Mouse (Mus musculus): ENCODE measurements at regions not wholly inside any gene's neighbourhood (a gene's known extent, or its start where the extent isn't known, plus 50 kb on each side); places are given as distances from the start of the nearest gene placed in this dataset.

DNA sequence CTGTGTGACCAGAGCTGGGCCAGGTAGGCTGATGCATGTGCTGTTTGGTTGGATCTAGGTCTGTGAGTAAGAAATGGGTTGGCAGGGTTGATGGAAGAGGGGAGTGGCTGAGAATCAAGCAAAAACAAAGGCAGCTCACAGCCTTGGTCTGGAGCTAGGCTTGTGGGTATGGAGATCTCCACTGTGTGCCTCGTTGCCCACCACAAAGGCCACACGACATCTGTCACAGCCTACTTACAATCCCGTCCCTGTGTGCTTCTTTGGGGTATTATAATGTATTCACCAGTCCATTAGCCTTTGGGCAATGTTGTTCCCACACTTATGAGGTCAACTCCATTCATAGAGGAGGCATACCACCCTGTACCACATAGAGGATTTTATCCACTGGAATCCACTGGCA lies 229.6 kb upstream of the Hs6st1 start:
- no peak overlapping the region for H3K27ac ChIP-seq (ENCODE audit: low read length)
- no peak overlapping the region for H3K4me3 ChIP-seq (ENCODE audit: low read depth, low read length)
- TF ChIP-seq CTCF (IDR thresholded peaks at IDR 0.05): no peak
- no peak for TF ChIP-seq EP300 (IDR thresholded peaks at IDR 0.05)
- DNase-seq (ENCODE audit: low spot score): no peak
- no peak overlapping the region for H3K4me2 ChIP-seq (replicated peaks; ENCODE audit: low read depth, low read length)
- WGBS: 91% methylated on average over 3 of the region's 3 CpGs
- H3K36me3 ChIP-seq (ENCODE audit: insufficient read depth, low read length): no peaks in the 10 kb centered on the region
- H3K9ac ChIP-seq (replicated peaks; ENCODE audit: low read depth): no peak overlapping the region
- H3K27me3 ChIP-seq (replicated peaks; ENCODE audit: insufficient read depth, low read length): no peaks in the 10 kb centered on the region
- H3K9me3 ChIP-seq (ENCODE audit: low read length): no peaks in the 10 kb centered on the region; the same call in 1 of the 2 replicates
- no peaks in the 10 kb centered on the region for H3K4me1 ChIP-seq (ENCODE audit: insufficient read depth, low read depth, low read length)
- ATAC-seq: no peak

DNA sequence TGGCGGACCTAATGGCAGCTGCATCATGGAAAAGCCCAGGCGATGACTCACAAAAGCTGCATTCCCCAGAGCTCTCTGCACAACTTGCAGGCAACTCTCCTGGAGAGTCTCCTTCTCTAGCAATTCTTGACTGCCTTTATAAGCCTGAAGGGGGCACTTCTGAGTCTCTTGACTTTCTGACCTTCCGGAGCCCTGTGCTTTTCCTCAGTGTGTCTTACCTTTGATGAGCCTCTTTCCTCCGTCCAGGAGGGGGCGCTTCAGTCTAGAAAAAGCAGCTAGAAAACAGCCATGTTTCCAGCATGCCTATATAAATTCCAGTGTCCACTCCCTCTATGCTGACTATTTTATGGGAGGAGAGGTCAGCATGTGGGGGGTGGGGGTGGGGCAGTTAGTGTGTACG lies 228.8 kb upstream of the Hs6st1 start:
- no peak overlapping the region for H3K4me3 ChIP-seq (ENCODE audit: low read depth, low read length)
- no peaks in the 10 kb centered on the region for H3K36me3 ChIP-seq (ENCODE audit: insufficient read depth, low read length)
- WGBS: 64% methylated on average over 6 of the region's 6 CpGs
- no peaks in the 10 kb centered on the region for H3K4me1 ChIP-seq (ENCODE audit: insufficient read depth, low read depth, low read length)
- no peaks in the 10 kb centered on the region; the same call in 1 of the 2 replicates for H3K9me3 ChIP-seq (ENCODE audit: low read length)
- H3K9ac ChIP-seq (replicated peaks; ENCODE audit: low read depth): no peak overlapping the region
- DNase-seq (ENCODE audit: low spot score) (peak; percentile 49), ATAC-seq (peak; percentile 30)
- no peak overlapping the region for H3K27ac ChIP-seq (ENCODE audit: low read length)
- TF ChIP-seq CTCF (IDR thresholded peaks at IDR 0.05) (peak; percentile 63), EP300 (IDR thresholded peaks at IDR 0.05) (no peak)
- no peak overlapping the region for H3K4me2 ChIP-seq (replicated peaks; ENCODE audit: low read depth, low read length)
- H3K27me3 ChIP-seq (replicated peaks; ENCODE audit: insufficient read depth, low read length): no peaks in the 10 kb centered on the region

DNA sequence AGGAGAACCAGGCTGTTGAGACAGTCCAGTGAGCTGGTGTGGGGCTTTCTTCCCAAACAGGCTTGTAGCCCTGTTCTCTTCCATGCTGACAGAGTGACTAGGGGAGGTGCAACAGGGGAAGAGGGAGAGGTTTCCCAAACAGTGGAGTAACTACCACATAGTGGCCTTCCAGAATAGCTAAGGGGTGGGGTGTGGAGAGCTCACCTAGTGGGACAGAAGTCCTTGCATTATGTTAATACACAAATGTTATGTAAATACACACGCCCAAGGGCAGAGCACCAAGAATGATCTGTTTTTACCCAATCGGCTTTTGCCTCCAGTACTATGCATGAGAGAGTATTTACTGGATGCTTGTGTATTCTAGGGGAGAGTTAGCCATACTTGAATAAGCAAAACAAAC lies 226.6 kb upstream of the Hs6st1 start:
- Histone ChIP-seq H3K27me3 (replicated peaks; ENCODE audit: insufficient read depth, low read length) (no peaks in the 10 kb centered on the region), H3K4me1 (ENCODE audit: insufficient read depth, low read depth, low read length) (no peaks in the 10 kb centered on the region), H3K36me3 (ENCODE audit: insufficient read depth, low read length) (no peaks in the 10 kb centered on the region), H3K9me3 (ENCODE audit: low read length) (no peaks in the 10 kb centered on the region; the same call in 1 of the 2 replicates), H3K4me3 (ENCODE audit: low read depth, low read length) (no peak overlapping the region), H3K9ac (replicated peaks; ENCODE audit: low read depth) (no peak overlapping the region), H3K4me2 (replicated peaks; ENCODE audit: low read depth, low read length) (no peak overlapping the region), H3K27ac (ENCODE audit: low read length) (no peak overlapping the region)
- no peak for ATAC-seq
- WGBS: 82% methylated on average over 2 of the region's 2 CpGs
- TF ChIP-seq CTCF (IDR thresholded peaks at IDR 0.05): no peak
- TF ChIP-seq EP300 (IDR thresholded peaks at IDR 0.05): no peak
- DNase-seq (ENCODE audit: low spot score): no peak

DNA sequence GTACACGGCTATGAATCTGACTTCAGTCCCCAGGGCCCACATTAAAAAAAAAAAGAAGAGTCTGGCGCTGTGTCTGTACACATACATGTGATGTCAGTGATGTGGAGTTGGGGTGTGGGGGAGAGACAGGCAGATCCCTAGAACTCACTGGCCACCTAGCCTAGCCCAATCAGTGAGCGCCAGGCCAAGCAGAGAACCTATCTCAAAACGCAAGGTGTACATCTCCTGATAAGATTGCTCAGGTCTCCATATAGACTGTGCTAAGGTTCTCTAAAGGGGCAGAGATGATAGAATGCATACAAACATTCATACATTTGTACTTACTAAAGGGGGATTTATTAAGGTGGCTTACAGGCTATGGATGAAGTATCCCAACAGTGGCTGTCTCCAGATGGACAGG lies 225.5 kb upstream of the Hs6st1 start:
- no peak overlapping the region for H3K27ac ChIP-seq (ENCODE audit: low read length)
- no peak overlapping the region for H3K4me2 ChIP-seq (replicated peaks; ENCODE audit: low read depth, low read length)
- H3K4me3 ChIP-seq (ENCODE audit: low read depth, low read length): no peak overlapping the region
- no peak for ATAC-seq
- no peaks in the 10 kb centered on the region; the same call in 1 of the 2 replicates for H3K9me3 ChIP-seq (ENCODE audit: low read length)
- TF ChIP-seq EP300 (IDR thresholded peaks at IDR 0.05) (no peak), CTCF (IDR thresholded peaks at IDR 0.05) (no peak)
- H3K27me3 ChIP-seq (replicated peaks; ENCODE audit: insufficient read depth, low read length): no peaks in the 10 kb centered on the region
- no peak for DNase-seq (ENCODE audit: low spot score)
- WGBS: 86% methylated on average over 4 of the region's 4 CpGs
- no peaks in the 10 kb centered on the region for H3K36me3 ChIP-seq (ENCODE audit: insufficient read depth, low read length)
- no peak overlapping the region for H3K9ac ChIP-seq (replicated peaks; ENCODE audit: low read depth)
- H3K4me1 ChIP-seq (ENCODE audit: insufficient read depth, low read depth, low read length): no peaks in the 10 kb centered on the region

DNA sequence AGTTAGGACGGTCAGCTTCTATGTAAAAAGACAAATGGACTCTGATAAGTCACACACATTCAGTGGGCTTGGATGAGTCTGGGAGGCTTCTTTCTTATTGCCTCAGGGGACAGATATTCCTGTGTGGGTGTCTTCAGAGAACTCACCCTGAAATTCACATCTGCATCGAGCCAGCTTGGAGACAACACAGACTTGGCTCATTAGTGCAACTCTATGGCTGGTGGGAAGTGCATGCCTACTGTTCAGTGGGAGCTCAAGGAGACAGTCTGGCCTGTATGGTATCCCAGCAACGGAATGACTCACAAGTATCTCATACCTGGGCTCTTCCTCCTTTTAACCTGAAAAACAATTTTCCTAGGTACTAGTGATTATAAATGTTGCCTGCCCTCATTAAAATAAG lies 224.6 kb upstream of the Hs6st1 start:
- WGBS: 82% methylated on average over 3 of the region's 3 CpGs
- ATAC-seq: no peak
- H3K36me3 ChIP-seq (ENCODE audit: insufficient read depth, low read length): no peaks in the 10 kb centered on the region
- no peaks in the 10 kb centered on the region; the same call in 1 of the 2 replicates for H3K9me3 ChIP-seq (ENCODE audit: low read length)
- no peak overlapping the region for H3K4me2 ChIP-seq (replicated peaks; ENCODE audit: low read depth, low read length)
- H3K9ac ChIP-seq (replicated peaks; ENCODE audit: low read depth): no peak overlapping the region
- H3K4me1 ChIP-seq (ENCODE audit: insufficient read depth, low read depth, low read length): no peaks in the 10 kb centered on the region
- no peaks in the 10 kb centered on the region for H3K27me3 ChIP-seq (replicated peaks; ENCODE audit: insufficient read depth, low read length)
- H3K27ac ChIP-seq (ENCODE audit: low read length): no peak overlapping the region
- H3K4me3 ChIP-seq (ENCODE audit: low read depth, low read length): no peak overlapping the region
- DNase-seq (ENCODE audit: low spot score): no peak
- no peak for TF ChIP-seq EP300 (IDR thresholded peaks at IDR 0.05)
- TF ChIP-seq CTCF (IDR thresholded peaks at IDR 0.05): no peak

DNA sequence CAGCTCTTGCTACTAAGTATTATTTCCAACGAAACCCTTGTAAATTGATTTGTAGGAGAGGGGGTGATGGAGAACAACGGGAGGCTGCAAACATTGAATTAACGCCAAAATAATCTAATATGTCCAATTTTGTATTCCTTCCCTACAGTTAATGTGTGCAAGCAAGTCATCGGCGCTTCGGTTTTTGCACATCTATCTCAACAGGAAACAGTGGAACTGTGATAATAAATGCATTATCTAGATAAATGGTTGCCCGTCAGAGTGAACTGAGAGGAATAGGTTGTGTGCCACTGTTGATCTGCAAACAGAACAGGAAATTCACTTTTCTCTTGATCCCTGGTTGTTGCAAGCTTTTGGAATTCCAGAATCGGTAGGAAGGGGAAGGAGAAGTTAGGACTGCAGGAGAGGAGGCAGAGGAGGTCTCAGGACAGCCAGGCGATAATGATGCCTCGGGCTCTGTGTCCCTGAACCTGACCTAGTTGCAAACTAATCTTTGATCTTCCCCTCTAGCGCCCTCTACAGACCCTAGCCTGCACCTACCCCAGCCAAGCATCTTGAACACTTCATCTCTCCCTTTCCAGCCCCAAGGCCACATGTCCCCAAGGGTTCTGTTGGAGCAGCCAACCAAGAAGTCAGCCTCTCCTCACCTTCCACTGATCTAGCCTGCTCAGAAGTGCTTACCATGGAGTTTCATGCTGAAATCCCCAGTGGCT lies 221.8 kb upstream of the Hs6st1 start:
- Histone ChIP-seq H3K4me3 (ENCODE audit: low read depth, low read length) (no peak overlapping the region), H3K9me3 (ENCODE audit: low read length) (no peaks in the 10 kb centered on the region), H3K4me2 (replicated peaks; ENCODE audit: low read depth, low read length) (no peak overlapping the region), H3K4me1 (ENCODE audit: insufficient read depth, low read depth, low read length) (no peaks in the 10 kb centered on the region), H3K36me3 (ENCODE audit: insufficient read depth, low read length) (no peaks in the 10 kb centered on the region), H3K27me3 (replicated peaks; ENCODE audit: insufficient read depth, low read length) (no peaks in the 10 kb centered on the region), H3K27ac (ENCODE audit: low read length) (no peak overlapping the region), H3K9ac (replicated peaks; ENCODE audit: low read depth) (no peak overlapping the region)
- no peak for DNase-seq (ENCODE audit: low spot score)
- no peak for ATAC-seq
- no peak for TF ChIP-seq EP300 (IDR thresholded peaks at IDR 0.05)
- peak; percentile 53 for TF ChIP-seq CTCF (IDR thresholded peaks at IDR 0.05)
- WGBS: 57% methylated on average over 11 of the region's 11 CpGs
